Mouse (Mus musculus) kidney, postnatal 0 days (tissue): ENCODE measurements at regions not wholly inside any gene's neighbourhood (a gene's known extent, or its start where the extent isn't known, plus 50 kb on each side); places are given as distances from the start of the nearest gene placed in this dataset.

Source experiments
- ATAC-seq: fragments of 200-750 bp; cut with Nextera tagmentation; replicated peaks from 2 replicates; pipeline ENCODE4 v1.8.0; 2017; ENCODE audit warnings: low read depth, moderate number of reproducible peaks, moderate TSS enrichment, moderate library complexity; ENCODE audit not compliant: low FRiP score
- DNase-seq: peaks from one replicate; pipeline ENCODE4 v3.0.0-alpha.2; 2016; ENCODE audit warnings: low spot score
- H3K27ac ChIP-seq: fragments of 300-500 bp; sonication (generic); 2 replicates; pipeline ENCODE4 v1.5.1; 2014; ENCODE audit warnings: mild to moderate bottlenecking
- H3K27me3 ChIP-seq: fragments of 300-500 bp; sonication (generic); 2 replicates; pipeline ENCODE4 v1.6.1; 2014; ENCODE audit warnings: low read length, mixed read lengths; ENCODE audit not compliant: insufficient read depth
- H3K36me3 ChIP-seq: fragments of 300-500 bp; sonication (generic); 2 replicates; pipeline ENCODE4 v1.6.1; 2014; ENCODE audit warnings: low read length, mixed read lengths; ENCODE audit not compliant: insufficient read depth
- H3K4me1 ChIP-seq: fragments of 300-500 bp; sonication (generic); replicated peaks from 2 replicates; pipeline ENCODE4 v1.6.1; 2014; ENCODE audit warnings: antibody characterized with exemption, low read length, mixed read lengths; ENCODE audit not compliant: insufficient read depth
- H3K4me2 ChIP-seq: fragments of 300-500 bp; sonication (generic); 2 replicates; pipeline ENCODE4 v1.6.1; 2014; ENCODE audit warnings: mild to moderate bottlenecking, low read length, moderate library complexity, mixed read lengths
- H3K4me3 ChIP-seq: fragments of 300-500 bp; sonication (generic); replicated peaks from 2 replicates; pipeline ENCODE4 v1.5.1; 2014; ENCODE audit warnings: low read depth, low read length
- H3K9ac ChIP-seq: fragments of 300-500 bp; sonication (generic); 2 replicates; pipeline ENCODE4 v1.6.1; 2014; ENCODE audit warnings: low read depth, low read length
- H3K9me3 ChIP-seq: fragments of 300-500 bp; sonication (generic); replicated peaks from 2 replicates; pipeline ENCODE4 v1.6.1; 2016; ENCODE audit warnings: low read length, inconsistent platforms, mixed read lengths
- CTCF ChIP-seq: IDR thresholded peaks from 2 replicates; pipeline ENCODE4 v1.5.1; 2016; ENCODE audit warnings: antibody characterized with exemption, low read depth, mild to moderate bottlenecking, moderate library complexity
- WGBS: fragments of 180-500 bp; shearing (Covaris S2); extraction: QIAGEN DNeasy Blood & Tissue Kit; methylation state at CpG from one replicate; pipeline ENCODE4 v1.1.7; 2014; 5-methylcytosine and 5-hydroxymethylcytosine counted together

GRCm38 (mm10) chrX:42352610-42353254 lies 136.8 kb upstream of the Tex13c2 start:
- no peak for TF ChIP-seq CTCF
- Histone ChIP-seq H3K4me2 (no peak overlapping the region), H3K27me3 (no peaks in the 10 kb centered on the region), H3K27ac (no peak overlapping the region), H3K9me3 (no peaks in the 10 kb centered on the region), H3K9ac (no peak overlapping the region), H3K4me3 (no peak overlapping the region), H3K4me1 (no peaks in the 10 kb centered on the region), H3K36me3 (no peaks in the 10 kb centered on the region)
- DNase-seq (no peak), ATAC-seq (no peak)
- WGBS: 63% methylated on average over 5 of the region's 5 CpGs

- Histone ChIP-seq H3K4me3 (0 out of 2 replicates have a peak overlapping the region, but pooled peaks have one; percentile 23), H3K27ac (no peak overlapping the region), H3K9ac (no peak overlapping the region), H3K27me3 (no peaks in the 10 kb centered on the region), H3K36me3 (no peaks in the 10 kb centered on the region), H3K4me2 (peak overlapping the region; percentile 50), H3K9me3 (no peaks in the 10 kb centered on the region), H3K4me1 (no peaks in the 10 kb centered on the region)
- WGBS: 49% methylated on average over 12 of the region's 12 CpGs
- DNase-seq (no peak), ATAC-seq (no peak)
- no peak for TF ChIP-seq CTCF
These were observed 129.9 kb upstream of the Tex13c2 start for GRCm38 (mm10) chrX:42359381-42360172.

GRCm38 (mm10) chrX:42360173-42360931 lies 129.1 kb upstream of the Tex13c2 start:
- Histone ChIP-seq H3K4me3 (peak overlapping the region; percentile 23), H3K9ac (no peak overlapping the region), H3K27me3 (no peaks in the 10 kb centered on the region), H3K4me2 (peak overlapping the region; percentile 50), H3K9me3 (no peaks in the 10 kb centered on the region), H3K27ac (no peak overlapping the region), H3K36me3 (no peaks in the 10 kb centered on the region), H3K4me1 (no peaks in the 10 kb centered on the region)
- DNase-seq: peak; percentile 78
- TF ChIP-seq CTCF: peak; percentile 34; the same call in 1 of the 2 replicates
- WGBS: 24% methylated on average over 15 of the region's 15 CpGs
- ATAC-seq: no peak; the same call in 1 of the 2 replicates

GRCm38 (mm10) chrX:42360973-42361372 lies 128.5 kb upstream of the Tex13c2 start:
- DNase-seq: no peak
- H3K4me3 ChIP-seq: peak overlapping the region; percentile 23
- WGBS: 42% methylated on average over 6 of the region's 6 CpGs

GRCm38 (mm10) chrX:42361400-42362028 lies 128.0 kb upstream of the Tex13c2 start:
- no peak for ATAC-seq

More at GRCm38 (mm10) chrX:42360973-42361372, 128.5 kb upstream of the Tex13c2 start:
- no peak for TF ChIP-seq CTCF
- Histone ChIP-seq H3K36me3 (no peaks in the 10 kb centered on the region), H3K9ac (no peak overlapping the region), H3K4me2 (peak overlapping the region; percentile 50), H3K27ac (no peak overlapping the region), H3K4me1 (no peaks in the 10 kb centered on the region), H3K9me3 (no peaks in the 10 kb centered on the region), H3K27me3 (no peaks in the 10 kb centered on the region)
- ATAC-seq: no peak

GRCm38 (mm10) chrX:42364137-42364536 lies 125.4 kb upstream of the Tex13c2 start:
- Histone ChIP-seq H3K36me3 (no peaks in the 10 kb centered on the region), H3K9me3 (no peaks in the 10 kb centered on the region), H3K27me3 (no peaks in the 10 kb centered on the region), H3K4me3 (no peak overlapping the region), H3K27ac (no peak overlapping the region), H3K4me2 (no peak overlapping the region), H3K4me1 (no peaks in the 10 kb centered on the region), H3K9ac (no peak overlapping the region)
- DNase-seq (no peak), ATAC-seq (no peak)
- no peak for TF ChIP-seq CTCF
- 67% methylated on average over 1 of the region's 1 CpGs for WGBS

More at GRCm38 (mm10) chrX:42361400-42362028, 128.0 kb upstream of the Tex13c2 start:
- no peak for DNase-seq
- no peak overlapping the region for H3K27ac ChIP-seq
- no peak for TF ChIP-seq CTCF
- WGBS: 43% methylated on average over 15 of the region's 15 CpGs
- no peaks in the 10 kb centered on the region for H3K9me3 ChIP-seq
- H3K27me3 ChIP-seq: no peaks in the 10 kb centered on the region
- H3K4me2 ChIP-seq: no peak overlapping the region
- H3K36me3 ChIP-seq: no peaks in the 10 kb centered on the region
- no peak overlapping the region for H3K4me3 ChIP-seq
- H3K4me1 ChIP-seq: no peaks in the 10 kb centered on the region
- H3K9ac ChIP-seq: no peak overlapping the region
